Mouse (Mus musculus): ENCODE data around the gene Setd2.

GRCm38 (mm10) chr9:110631651-110632275 is 99.4 kb downstream of the Setd2 start:
- TF ChIP-seq POLR2A (IDR thresholded peaks at IDR 0.05; ENCODE audit: insufficient read length, low read depth), result no peak
- TF ChIP-seq TCF12 (IDR thresholded peaks at IDR 0.05; ENCODE audit: insufficient read depth, poor library complexity, severe bottlenecking), result no peak
- TF ChIP-seq E2F4 (IDR thresholded peaks at IDR 0.05; ENCODE audit: insufficient read depth), result no peak
- no peak for TF ChIP-seq CEBPB (IDR thresholded peaks at IDR 0.05; ENCODE audit: insufficient read depth, poor library complexity, severe bottlenecking)
- no peak for TF ChIP-seq TCF3 (IDR thresholded peaks at IDR 0.05; ENCODE audit: insufficient read length, low read depth)
- TF ChIP-seq MYOG (IDR thresholded peaks at IDR 0.05; ENCODE audit: control insufficient read depth in 1 of 3, insufficient read depth in 1 of 3, insufficient read length in 2 of 3, low read depth in 2 of 3), result no peak
- TF ChIP-seq MAX (IDR thresholded peaks at IDR 0.05; ENCODE audit: low read depth), result no peak
- no peak for TF ChIP-seq MYOD1 (IDR thresholded peaks at IDR 0.05; ENCODE audit: control insufficient read depth in 1 of 3, insufficient read length in 2 of 3, low read depth in 2 of 3)
- TF ChIP-seq USF1 (IDR thresholded peaks at IDR 0.05; ENCODE audit: low read depth), result no peak
- no peak for TF ChIP-seq POLR2AphosphoS2 (IDR thresholded peaks at IDR 0.05; ENCODE audit: insufficient read length, low read depth)
- TF ChIP-seq REST (IDR thresholded peaks at IDR 0.05; ENCODE audit: insufficient read depth, insufficient read length), result no peak
- TF ChIP-seq SRF (IDR thresholded peaks at IDR 0.05; ENCODE audit: control insufficient read depth, insufficient read length, low read depth), result no peak
